Mouse (Mus musculus): ENCODE results near the gene Scel. TPM values are rescaled to one million over a fixed set of nuclear protein-coding genes. Genes with fewer than 3 reads are reported as not detected.

Gene Scel
- polyA plus RNA-seq, 1 experiment = not detected

DNA sequence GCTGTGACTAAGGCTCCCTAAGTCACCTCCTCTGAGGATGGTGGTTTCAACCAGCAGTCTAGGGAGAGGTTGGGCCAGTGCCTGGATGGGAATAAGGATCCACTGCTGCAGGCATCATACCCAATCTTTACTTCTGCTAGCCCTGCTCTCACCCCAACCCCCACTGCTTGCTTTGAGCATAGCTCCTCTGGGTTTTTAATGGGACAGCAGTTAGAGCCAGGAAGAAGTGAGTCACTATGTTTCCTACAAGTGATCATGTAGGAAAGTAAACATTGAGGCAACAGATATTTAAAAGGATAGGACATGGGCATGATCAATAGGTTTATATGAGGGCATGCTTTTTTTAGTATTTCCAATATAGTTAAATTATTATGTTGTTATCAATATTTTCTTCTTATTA is 63.9 kb downstream of the Scel start:
- Histone ChIP-seq H3K27me3 (ENCODE audit: control insufficient read depth, insufficient read depth, insufficient read length) (no peaks in the 10 kb centered on the region), H3K79me3 (ENCODE audit: low read depth) (no peaks in the 10 kb centered on the region), H3ac (ENCODE audit: control insufficient read depth, insufficient read length, low read depth) (no peak overlapping the region), H3K36me3 (ENCODE audit: control insufficient read depth, insufficient read depth) (no peaks in the 10 kb centered on the region), H3K4me3 (ENCODE audit: insufficient read depth, poor library complexity, severe bottlenecking) (no peak overlapping the region), H3K79me2 (ENCODE audit: control insufficient read depth, insufficient read depth) (no peaks in the 10 kb centered on the region)
- TF ChIP-seq MAX (IDR thresholded peaks at IDR 0.05) (no peak), FOSL1 (IDR thresholded peaks at IDR 0.05; ENCODE audit: insufficient read depth, low read length, poor library complexity, severe bottlenecking) (no peak), USF1 (IDR thresholded peaks at IDR 0.05; ENCODE audit: low read depth) (no peak), MYOG (IDR thresholded peaks at IDR 0.05; ENCODE audit: control insufficient read depth, extremely low read depth, insufficient read length) (no peak), MYOD1 (IDR thresholded peaks at IDR 0.05; ENCODE audit: control insufficient read depth, insufficient read length, low read depth) (no peak), CTCF (IDR thresholded peaks at IDR 0.05; ENCODE audit: control insufficient read depth, insufficient read depth, insufficient read length) (no peak), CEBPB (IDR thresholded peaks at IDR 0.05; ENCODE audit: low read depth) (no peak)

DNA sequence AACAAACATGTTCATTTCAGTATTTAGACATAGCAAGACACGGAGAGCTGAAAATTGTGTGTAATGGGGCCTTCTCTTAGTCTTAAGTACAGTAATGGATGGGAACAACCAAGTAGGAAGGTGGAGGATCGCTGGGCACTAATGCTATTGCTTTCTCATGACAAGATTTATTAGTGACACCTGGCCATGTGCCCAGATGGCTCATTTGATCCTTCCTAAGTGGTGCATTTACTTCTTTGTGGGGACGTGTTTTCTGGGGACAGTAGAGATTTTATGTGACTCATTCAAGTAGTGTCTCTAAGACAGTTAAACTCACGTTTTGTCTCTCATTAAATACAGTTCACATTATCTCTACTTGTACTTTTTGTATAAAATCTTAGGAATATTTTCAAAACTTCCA is 73.5 kb downstream of the Scel start:
- no peaks in the 10 kb centered on the region for H3K79me2 ChIP-seq (ENCODE audit: control insufficient read depth, insufficient read depth)
- H3ac ChIP-seq (ENCODE audit: control insufficient read depth, insufficient read length, low read depth) = no peak overlapping the region
- no peaks in the 10 kb centered on the region for H3K27me3 ChIP-seq (ENCODE audit: control insufficient read depth, insufficient read depth, insufficient read length)
- H3K79me3 ChIP-seq (ENCODE audit: low read depth) = no peaks in the 10 kb centered on the region
- no peaks in the 10 kb centered on the region for H3K36me3 ChIP-seq (ENCODE audit: control insufficient read depth, insufficient read depth)
- no peak overlapping the region for H3K4me3 ChIP-seq (ENCODE audit: insufficient read depth, poor library complexity, severe bottlenecking)
- TF ChIP-seq FOSL1 (IDR thresholded peaks at IDR 0.05; ENCODE audit: insufficient read depth, low read length, poor library complexity, severe bottlenecking) (no peak), MYOD1 (IDR thresholded peaks at IDR 0.05; ENCODE audit: control insufficient read depth, insufficient read length, low read depth) (no peak), MYOG (IDR thresholded peaks at IDR 0.05; ENCODE audit: control insufficient read depth, extremely low read depth, insufficient read length) (no peak), MAX (IDR thresholded peaks at IDR 0.05) (no peak), USF1 (IDR thresholded peaks at IDR 0.05; ENCODE audit: low read depth) (no peak), CTCF (IDR thresholded peaks at IDR 0.05; ENCODE audit: control insufficient read depth, insufficient read depth, insufficient read length) (no peak)

DNA sequence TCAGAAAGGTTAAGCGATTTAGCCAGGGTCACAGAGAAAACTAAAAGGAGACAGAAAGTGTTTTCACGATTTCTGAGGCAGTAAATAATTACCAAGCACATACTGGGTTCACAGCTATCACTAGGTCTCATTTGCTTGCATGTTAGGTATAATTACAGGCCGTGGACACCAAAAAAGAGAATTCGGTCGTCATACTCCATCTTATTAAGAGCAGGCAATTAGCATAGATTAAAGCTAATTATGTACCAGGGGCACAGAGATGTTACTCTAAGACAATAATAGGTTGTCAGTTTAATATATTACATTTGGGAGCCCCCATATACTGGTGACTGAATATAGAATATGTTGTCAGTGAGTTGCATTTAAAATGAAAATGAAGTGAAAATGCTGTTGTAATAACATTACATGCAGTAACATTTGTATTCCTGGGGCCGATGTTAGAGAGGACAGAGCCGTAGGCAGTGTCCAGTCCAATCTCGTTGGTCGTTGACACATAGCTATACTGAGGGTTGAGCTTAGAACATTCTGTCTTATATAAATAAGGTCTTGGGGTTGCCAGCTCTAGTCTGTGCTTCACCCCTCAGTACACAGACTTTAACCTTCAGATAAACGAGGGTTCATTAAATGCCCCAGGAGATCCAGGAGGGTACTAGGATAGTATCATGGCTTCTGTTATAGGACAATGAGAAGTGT is 74.2 kb downstream of the Scel start:
- no peak overlapping the region for H3K4me3 ChIP-seq (ENCODE audit: insufficient read depth, poor library complexity, severe bottlenecking)
- H3K79me2 ChIP-seq (ENCODE audit: control insufficient read depth, insufficient read depth) = no peaks in the 10 kb centered on the region
- no peak overlapping the region for H3ac ChIP-seq (ENCODE audit: control insufficient read depth, insufficient read length, low read depth)
- TF ChIP-seq USF1 (IDR thresholded peaks at IDR 0.05; ENCODE audit: low read depth) = no peak
- no peak for TF ChIP-seq CEBPB (IDR thresholded peaks at IDR 0.05; ENCODE audit: low read depth)
- TF ChIP-seq FOSL1 (IDR thresholded peaks at IDR 0.05; ENCODE audit: insufficient read depth, low read length, poor library complexity, severe bottlenecking) = no peak
- TF ChIP-seq MAX (IDR thresholded peaks at IDR 0.05) = no peak
- no peak for TF ChIP-seq MYOG (IDR thresholded peaks at IDR 0.05; ENCODE audit: control insufficient read depth, extremely low read depth, insufficient read length)
- TF ChIP-seq CTCF (IDR thresholded peaks at IDR 0.05; ENCODE audit: control insufficient read depth, insufficient read depth, insufficient read length) = no peak
- TF ChIP-seq MYOD1 (IDR thresholded peaks at IDR 0.05; ENCODE audit: control insufficient read depth, insufficient read length, low read depth) = no peak
- no peaks in the 10 kb centered on the region for H3K27me3 ChIP-seq (ENCODE audit: control insufficient read depth, insufficient read depth, insufficient read length)
- H3K36me3 ChIP-seq (ENCODE audit: control insufficient read depth, insufficient read depth) = no peaks in the 10 kb centered on the region
- no peaks in the 10 kb centered on the region for H3K79me3 ChIP-seq (ENCODE audit: low read depth)

DNA sequence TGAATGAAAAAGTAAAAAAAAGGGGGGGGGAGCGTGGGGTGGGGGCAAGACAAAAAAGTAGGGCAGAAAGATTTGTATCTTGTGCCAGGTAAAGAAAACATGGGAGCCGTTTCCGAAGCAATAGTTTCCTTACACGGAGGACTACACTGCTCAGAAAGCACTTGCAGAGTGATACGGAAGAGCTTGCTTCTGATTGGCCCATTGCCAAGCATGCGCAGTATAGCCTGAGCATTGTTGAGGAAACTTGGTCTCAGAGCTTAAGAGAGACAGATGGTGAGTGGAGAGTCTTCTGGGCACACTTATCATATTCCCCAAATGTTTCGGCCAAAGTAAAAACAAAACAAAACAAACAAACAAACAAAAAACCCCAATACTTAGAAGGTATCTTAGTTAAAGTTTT is 76.7 kb downstream of the Scel start:
- H3K79me3 ChIP-seq (ENCODE audit: low read depth) = no peaks in the 10 kb centered on the region
- no peaks in the 10 kb centered on the region for H3K36me3 ChIP-seq (ENCODE audit: control insufficient read depth, insufficient read depth)
- no peak overlapping the region for H3ac ChIP-seq (ENCODE audit: control insufficient read depth, insufficient read length, low read depth)
- H3K27me3 ChIP-seq (ENCODE audit: control insufficient read depth, insufficient read depth, insufficient read length) = no peaks in the 10 kb centered on the region
- no peaks in the 10 kb centered on the region for H3K79me2 ChIP-seq (ENCODE audit: control insufficient read depth, insufficient read depth)
- no peak for TF ChIP-seq MYOD1 (IDR thresholded peaks at IDR 0.05; ENCODE audit: control insufficient read depth, insufficient read length, low read depth)
- no peak for TF ChIP-seq MYOG (IDR thresholded peaks at IDR 0.05; ENCODE audit: control insufficient read depth, extremely low read depth, insufficient read length)
- TF ChIP-seq CEBPB (IDR thresholded peaks at IDR 0.05; ENCODE audit: low read depth) = no peak
- TF ChIP-seq CTCF (IDR thresholded peaks at IDR 0.05; ENCODE audit: control insufficient read depth, insufficient read depth, insufficient read length) = no peak
- TF ChIP-seq USF1 (IDR thresholded peaks at IDR 0.05; ENCODE audit: low read depth) = no peak
- no peak for TF ChIP-seq FOSL1 (IDR thresholded peaks at IDR 0.05; ENCODE audit: insufficient read depth, low read length, poor library complexity, severe bottlenecking)
- no peak for TF ChIP-seq MAX (IDR thresholded peaks at IDR 0.05)
- no peak overlapping the region for H3K4me3 ChIP-seq (ENCODE audit: insufficient read depth, poor library complexity, severe bottlenecking)

DNA sequence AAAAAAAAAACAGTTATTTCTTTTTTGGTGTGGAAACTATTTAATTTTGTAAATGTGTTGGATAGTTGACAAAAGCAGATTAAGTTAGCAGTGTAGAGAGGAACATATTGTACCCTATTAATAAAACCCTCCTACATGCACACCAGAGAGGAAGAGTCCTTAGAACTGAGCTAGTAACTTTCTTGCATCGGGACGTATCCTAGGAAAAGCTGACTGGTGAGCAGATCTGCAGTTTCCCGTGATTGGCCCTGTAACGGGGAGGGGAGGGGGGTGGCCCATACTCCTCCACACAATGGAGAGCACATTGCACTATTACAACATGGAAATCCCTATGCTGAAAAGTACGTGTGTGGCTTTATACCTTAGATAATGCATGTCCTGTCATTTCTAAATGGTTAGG is 82.7 kb downstream of the Scel start:
- no peaks in the 10 kb centered on the region for H3K36me3 ChIP-seq (ENCODE audit: control insufficient read depth, insufficient read depth)
- no peaks in the 10 kb centered on the region for H3K79me3 ChIP-seq (ENCODE audit: low read depth)
- no peaks in the 10 kb centered on the region for H3K79me2 ChIP-seq (ENCODE audit: control insufficient read depth, insufficient read depth)
- H3ac ChIP-seq (ENCODE audit: control insufficient read depth, insufficient read length, low read depth) = no peak overlapping the region
- H3K4me3 ChIP-seq (ENCODE audit: insufficient read depth, poor library complexity, severe bottlenecking) = no peak overlapping the region
- TF ChIP-seq MYOG (IDR thresholded peaks at IDR 0.05; ENCODE audit: control insufficient read depth, extremely low read depth, insufficient read length) = no peak
- no peak for TF ChIP-seq FOSL1 (IDR thresholded peaks at IDR 0.05; ENCODE audit: insufficient read depth, low read length, poor library complexity, severe bottlenecking)
- no peak for TF ChIP-seq MYOD1 (IDR thresholded peaks at IDR 0.05; ENCODE audit: control insufficient read depth, insufficient read length, low read depth)
- no peak for TF ChIP-seq CEBPB (IDR thresholded peaks at IDR 0.05; ENCODE audit: low read depth)
- TF ChIP-seq USF1 (IDR thresholded peaks at IDR 0.05; ENCODE audit: low read depth) = no peak
- no peak for TF ChIP-seq CTCF (IDR thresholded peaks at IDR 0.05; ENCODE audit: control insufficient read depth, insufficient read depth, insufficient read length)
- TF ChIP-seq MAX (IDR thresholded peaks at IDR 0.05) = no peak
- no peaks in the 10 kb centered on the region for H3K27me3 ChIP-seq (ENCODE audit: control insufficient read depth, insufficient read depth, insufficient read length)
